Mouse (Mus musculus) layer of hippocampus, postnatal 14 days (tissue): ENCODE measurements at regions not wholly inside any gene's neighbourhood (a gene's known extent, or its start where the extent isn't known, plus 50 kb on each side); places are given as distances from the start of the nearest gene placed in this dataset.
A peak's percentile ranks its signal among the peaks of the same experiment; 100 is the strongest.

ENCODE experiments used
- DNase-seq, 2 experiments: peaks; one replicate each; pipeline ENCODE4 v3.0.0; 2021 to 2022; ENCODE audit warnings: low spot score in 2 of 2, mixed read lengths in 1 of 2

DNA sequence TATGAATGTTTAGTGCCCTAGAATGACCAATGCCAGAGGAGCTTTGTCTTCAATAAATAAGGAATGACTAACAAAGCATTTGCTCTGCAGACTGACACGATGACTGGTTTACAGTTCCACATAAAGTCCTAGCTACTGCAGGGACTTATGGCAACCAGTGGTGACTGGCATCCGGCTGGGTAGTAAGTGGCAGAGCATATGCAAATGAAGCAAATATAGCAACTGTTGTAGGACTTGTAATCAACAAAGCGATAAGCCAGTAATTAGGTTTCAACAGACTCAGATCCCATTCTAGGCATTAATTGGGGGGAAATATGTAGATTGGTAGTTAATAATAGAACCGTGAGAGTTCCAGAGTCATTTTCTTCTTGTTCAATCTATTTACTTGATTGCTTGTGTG, 379.2 kb upstream of the Sptlc3 start:
- no peak for DNase-seq

DNA sequence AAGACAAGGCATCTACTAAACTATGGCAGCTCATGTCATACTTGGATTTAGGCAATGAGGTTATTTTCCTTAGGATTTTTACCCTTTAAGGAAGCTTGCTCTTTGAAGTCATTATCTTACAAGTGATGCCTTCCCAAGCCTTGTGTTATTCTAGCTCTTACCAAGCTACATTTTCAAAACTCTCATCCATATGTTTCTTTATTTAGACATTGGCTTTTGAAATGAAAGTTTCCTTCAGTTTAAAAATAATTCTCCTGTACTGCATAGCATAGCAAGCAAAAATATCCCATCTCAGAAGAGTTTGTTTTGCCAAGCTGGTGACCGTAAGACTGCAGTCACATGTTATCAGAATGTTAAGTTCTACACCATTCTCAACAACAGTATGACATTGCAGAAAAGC, 372.8 kb upstream of the Sptlc3 start:
- DNase-seq, result no peak

DNA sequence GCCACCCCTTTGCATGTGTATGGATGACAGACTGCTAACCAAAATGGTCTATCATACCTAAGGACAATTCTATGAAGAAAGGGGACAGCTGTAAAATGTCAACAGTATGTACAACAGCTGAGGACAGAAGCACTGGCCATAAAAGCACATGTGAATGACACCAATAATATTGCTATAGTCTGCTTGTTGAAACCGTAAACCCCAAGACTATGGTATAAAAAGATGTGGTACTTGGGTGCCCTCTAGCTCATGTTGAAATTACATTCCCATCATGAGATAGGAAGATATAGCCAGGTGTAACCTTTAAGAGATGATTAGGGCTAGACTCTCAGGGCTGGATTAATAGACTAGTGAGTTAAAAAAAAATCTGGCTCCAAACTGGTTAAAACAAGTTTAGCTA, 361.6 kb upstream of the Sptlc3 start:
- no peak for DNase-seq

DNA sequence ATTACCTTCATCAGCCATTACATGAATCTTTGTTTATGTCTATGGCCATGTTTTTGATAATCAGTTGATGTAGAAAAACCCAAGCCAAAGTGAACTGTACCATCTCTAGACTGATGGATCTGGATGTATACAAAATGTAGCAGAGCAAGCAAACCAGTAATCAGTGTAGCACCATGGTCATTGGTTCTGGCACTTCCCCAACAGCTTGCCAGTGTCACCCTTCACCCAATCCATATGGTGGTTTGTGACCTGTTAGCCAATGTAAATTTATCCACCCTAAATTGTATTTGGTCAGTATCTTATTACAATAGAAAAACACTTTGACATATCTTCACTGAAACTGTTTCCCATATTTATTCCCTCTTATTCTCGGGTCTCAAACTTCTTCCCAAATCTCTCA, 346.7 kb upstream of the Sptlc3 start:
- no peak for DNase-seq

DNA sequence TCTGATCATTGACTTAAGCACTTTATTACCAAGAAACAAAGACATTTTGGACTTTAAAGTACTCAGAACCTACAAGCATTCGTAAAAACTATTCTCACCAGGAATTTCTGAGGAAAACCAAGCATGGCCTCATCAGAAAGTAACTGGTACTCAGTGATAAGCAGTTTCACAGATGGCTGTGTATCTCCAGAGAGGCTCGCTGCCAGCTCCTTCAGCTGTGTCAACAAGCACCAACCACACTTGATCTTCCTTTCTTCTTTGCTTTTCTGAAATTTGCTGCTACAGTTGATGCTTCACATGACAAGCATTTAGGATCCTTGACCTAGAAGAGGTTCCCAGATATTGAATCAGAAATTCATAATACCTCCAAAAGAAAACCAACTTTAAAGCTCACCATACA, 314.1 kb upstream of the Sptlc3 start:
- DNase-seq, result peak in 1 of 2 experiments; percentile 16

DNA sequence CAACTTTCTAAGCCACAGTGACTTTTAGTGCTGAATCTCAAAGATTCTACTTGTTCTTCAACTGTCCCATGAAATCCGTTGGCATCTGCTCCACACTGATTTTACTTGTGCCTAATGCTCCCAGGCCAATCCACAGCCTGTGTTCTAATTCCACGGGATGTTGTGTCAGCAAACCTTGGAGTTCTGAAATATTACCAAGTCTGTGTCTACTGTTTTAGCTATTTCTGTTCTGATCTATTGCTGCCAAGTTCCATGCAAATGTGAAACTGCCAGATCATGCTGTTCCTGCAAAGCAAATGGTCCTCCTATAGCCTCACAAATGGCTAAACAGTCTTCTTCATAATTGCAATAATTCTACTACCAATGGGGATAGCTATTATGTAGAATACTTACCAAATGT, 295.4 kb upstream of the Sptlc3 start:
- peak in 1 of 2 experiments; percentile 61 for DNase-seq

DNA sequence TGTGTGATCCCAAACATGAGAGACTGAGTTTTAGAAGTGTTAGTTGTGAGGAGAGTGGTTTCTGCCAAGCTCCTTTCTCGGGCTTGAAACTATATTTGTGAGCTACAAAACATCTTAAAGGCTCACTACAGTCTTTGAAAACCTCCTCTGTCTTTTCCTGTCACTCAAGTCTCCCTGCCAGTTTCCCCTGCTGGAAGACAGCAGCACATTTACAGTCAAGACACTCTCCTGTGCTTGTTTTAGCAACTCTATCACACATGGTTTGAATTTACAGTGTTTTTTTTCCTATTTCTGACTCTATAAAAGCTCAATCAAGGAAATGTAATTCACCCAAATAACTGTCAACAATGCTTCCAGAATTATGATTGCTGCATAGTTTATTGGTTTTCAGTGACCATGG, 286.1 kb upstream of the Sptlc3 start:
- no peak for DNase-seq

DNA sequence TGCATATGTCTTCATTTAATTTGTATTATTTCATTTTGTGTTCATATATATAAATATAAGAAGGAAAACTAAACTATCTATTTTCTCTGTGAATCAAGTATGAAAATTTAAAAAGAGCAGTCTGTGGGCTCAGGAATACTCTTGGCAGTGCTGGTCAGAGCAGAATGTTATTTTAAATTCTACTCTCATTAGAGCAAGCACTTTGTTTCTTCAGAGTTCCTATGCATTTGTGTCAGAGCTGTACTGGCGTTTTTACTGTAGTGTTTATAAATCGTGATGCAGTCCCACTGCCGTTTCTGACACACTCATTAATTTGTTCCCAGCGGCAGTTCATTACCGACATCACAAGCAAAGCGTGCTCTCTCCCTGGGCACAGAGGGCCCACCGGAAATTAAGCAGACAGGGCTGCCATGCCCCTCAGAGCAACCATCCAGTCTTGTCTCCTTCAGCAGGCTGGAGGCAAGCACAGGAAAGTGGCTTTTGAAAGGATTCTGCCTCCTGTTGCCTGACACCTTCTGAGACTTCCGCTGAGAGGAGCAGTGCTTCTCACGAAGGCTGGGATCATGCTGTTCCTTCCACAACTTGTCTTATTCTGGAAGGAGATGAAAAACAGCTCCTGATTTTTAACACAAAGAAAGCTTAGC, 272.8 kb upstream of the Sptlc3 start:
- DNase-seq, result peak in 1 of 2 experiments; percentile 31

DNA sequence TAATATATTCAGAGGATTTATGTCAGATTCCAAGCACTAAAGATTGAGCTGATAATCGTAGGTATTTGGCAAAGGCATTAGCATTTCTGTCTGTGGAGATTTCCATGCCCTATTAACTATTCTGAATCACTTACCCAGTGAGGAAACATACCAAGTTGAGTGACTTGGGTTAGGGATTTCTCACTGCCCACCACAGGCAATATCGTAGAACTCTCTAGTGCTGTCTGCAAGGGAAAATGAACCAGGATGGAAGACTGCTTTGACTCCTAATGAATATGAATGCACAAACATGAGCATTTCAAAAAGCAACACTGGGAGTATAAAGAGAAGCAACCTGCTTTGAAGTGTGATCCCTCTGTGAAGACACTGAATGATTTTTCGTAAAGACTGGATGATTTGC, 263.3 kb upstream of the Sptlc3 start:
- DNase-seq, result no peak

DNA sequence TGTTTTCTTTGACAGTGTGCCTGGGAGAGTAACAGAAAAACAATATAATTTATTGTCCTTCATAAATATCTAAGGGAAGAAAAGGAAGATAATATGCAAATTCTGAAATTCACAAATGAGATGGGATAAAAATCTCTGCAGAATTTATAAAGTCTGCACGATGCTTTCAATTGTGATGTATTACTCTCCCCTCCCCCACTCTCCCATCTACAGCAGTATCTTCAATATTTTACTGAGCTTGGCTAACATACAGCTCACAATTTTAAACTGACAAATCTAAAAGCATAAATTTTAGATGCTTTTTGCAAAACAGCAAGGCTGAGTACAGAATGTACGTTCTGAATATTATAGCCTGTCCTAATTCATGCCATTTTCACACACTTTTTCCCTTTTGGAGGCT, 243.6 kb upstream of the Sptlc3 start:
- DNase-seq, result peak in 1 of 2 experiments; percentile 23

DNA sequence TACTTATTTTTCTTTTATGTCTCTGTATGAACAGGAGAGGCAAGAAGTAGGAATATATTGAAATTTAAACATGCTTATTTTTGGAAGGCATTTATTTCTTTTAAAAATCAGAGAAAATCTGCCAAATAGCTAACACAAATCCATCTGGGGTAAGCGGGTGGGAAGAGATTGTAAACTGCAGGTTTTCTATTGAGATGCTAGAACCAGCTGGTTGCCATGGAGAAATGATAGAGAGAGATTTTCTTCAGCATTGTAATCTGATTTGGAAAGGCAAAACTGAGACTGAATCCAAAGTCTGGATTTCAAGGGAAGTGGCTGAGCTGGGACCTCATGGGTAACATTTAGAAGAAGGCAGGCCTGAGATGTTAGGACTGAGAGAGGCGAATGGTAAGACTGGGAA, 226.6 kb upstream of the Sptlc3 start:
- peak; percentile 18 to 76 for DNase-seq

DNA sequence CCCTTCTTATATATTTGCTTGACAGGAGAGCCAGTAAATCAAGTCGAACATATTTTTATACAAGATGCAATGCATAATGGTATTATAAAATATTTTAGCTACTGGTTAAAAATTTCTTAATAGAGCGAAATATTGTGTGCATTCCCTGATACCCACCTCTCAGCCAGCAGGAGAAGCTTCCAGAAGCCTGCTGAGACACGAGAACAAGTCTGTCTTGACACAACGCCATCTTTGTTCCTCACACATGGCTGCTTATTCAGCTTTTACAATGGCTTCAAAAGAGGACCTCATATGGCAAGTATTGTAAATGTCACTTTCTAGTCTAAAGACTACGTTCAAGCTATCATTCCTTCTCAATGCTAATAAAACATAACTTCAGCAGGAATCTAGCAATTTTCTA, 217.1 kb upstream of the Sptlc3 start:
- DNase-seq, result no peak

DNA sequence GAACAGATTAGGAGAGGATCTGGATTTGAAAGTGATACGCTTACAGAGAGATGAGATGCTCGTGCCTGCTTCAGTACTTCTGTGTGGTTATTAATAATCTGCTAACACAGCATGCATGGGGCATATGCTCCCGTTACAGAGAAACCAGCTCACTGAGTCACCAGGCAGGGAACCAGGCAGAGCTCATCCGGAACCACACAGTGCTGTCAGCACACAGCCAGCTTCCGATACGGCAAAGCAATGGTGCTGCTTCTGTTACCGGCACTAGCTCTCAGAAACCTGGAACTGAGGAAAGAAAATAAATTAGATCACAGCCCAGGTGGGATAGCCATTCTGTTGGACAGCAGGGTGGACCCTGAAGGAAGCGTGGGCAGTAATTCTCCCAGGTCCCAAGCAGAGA, 216.1 kb upstream of the Sptlc3 start:
- peak; percentile 50 to 78 for DNase-seq

DNA sequence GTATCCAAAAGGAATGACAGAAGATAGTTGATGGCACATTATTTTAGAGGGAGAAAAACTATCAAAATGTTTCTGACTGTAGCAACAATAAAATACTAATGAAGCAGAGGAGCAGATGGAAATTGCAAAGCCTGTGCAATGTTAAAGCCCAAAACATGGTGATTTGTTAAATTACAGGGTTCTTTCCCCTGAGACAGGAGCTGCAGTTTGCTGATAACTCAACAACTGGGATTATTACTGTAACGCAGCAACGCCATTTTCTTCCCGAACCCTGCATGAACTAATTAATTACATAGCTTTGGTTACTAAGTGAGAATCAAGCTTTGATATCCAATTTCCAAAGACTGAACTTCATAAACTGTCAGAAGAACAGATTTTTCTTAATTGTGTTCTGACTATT, 212.7 kb upstream of the Sptlc3 start:
- DNase-seq, result no peak

DNA sequence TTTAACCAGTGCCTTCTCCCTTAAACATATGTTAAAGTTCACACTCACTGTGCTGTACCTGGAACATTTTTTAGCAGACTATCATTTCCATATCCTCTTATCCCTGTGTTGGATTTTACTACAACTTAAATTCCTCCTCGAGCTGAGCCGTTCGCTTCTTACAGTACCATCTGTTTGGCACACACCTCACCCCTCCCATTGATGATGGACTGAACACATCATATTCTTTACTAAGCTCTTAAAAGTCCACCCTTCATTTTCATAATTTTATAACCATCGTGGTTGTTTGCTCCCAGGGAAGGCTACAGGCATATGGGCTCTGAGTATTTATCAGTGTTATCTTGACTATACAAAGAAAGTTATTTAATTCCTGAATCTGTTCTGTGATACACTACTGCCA, 209.4 kb upstream of the Sptlc3 start:
- DNase-seq, result no peak

DNA sequence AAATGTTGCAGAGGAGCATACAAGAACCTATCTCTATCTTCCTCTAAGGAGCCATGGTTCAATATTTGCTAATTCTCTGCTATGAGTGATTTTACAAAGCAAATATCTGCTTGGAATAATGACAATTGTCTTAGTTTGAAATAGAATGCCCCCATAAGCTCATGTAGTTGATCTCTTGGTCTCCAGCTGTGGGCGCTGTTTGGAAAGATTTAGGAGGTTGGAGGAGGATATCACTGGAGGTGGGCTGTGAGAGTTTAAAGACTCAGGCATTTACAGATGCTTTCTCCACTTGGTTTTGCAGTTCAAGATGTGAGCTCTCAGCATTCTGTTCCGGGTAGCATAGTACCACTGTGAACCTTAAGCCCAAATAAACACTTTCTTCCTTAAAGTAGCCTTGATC, 207.3 kb upstream of the Sptlc3 start:
- no peak for DNase-seq

DNA sequence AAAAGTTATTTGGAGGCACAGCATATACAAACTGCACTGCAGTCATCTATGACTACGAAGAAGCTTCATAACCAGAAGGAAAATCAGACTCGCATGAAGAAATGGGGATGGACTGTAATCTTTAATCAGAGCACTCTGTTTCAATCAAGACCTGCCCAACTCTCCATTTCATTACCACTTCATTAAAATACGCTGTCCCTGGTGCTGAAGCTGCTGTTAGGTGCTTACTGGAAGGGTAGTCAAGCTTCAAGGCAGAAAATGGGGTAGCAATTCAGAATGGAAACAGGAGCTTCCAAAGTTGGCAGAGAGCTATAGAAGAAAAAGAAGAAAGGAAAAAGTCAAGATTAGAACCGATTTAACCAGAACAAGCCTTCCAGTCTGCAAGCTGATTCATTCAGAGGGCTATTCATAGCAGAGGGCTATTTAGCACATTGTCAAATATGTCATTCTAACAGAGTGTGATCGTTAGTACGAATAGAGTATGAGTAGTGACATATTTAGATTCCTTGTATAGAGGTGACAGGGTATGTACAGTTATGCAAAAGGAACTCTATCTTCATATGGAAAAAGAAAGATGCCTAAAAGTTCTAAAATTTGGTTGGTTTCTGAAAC, 195.1 kb upstream of the Sptlc3 start:
- DNase-seq, result no peak

DNA sequence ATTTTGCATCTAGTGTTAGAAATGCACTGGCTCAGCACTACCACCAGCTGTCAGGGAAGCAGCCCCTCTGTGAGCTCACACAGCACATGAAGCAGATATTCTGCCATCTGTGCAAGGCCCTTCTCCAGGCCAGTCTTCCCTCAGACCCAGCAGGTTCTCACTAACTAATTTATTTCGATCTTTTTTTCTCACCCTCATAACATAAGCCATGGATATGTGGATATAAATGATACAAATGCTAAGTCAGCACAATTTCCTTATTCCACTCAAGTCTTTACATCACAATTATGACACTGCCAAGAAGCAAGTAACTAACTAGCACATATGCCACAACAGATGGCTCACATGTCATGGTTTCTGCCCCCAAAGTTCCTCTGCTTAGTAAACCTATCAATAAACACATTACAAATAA, 182.3 kb upstream of the Sptlc3 start:
- DNase-seq, result peak; percentile 42 to 83

DNA sequence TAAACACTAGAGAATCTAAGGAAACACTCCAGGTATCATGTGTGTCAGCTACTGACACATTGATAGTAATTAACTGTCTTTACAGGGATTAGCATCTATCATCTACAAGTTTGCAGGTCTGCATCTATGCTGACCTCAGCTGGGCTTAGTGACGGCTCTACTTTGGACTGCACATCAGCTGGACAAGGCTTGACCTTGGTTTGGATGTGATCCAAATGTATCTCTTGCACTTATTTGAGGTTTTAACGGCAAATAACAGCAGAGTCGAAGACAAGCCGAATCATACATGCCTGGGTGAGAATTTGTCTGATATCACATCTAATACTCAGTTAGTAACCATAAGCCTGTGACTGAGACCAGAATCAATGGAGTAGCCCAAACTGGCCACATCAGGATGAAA, 181.7 kb upstream of the Sptlc3 start:
- DNase-seq, result no peak

DNA sequence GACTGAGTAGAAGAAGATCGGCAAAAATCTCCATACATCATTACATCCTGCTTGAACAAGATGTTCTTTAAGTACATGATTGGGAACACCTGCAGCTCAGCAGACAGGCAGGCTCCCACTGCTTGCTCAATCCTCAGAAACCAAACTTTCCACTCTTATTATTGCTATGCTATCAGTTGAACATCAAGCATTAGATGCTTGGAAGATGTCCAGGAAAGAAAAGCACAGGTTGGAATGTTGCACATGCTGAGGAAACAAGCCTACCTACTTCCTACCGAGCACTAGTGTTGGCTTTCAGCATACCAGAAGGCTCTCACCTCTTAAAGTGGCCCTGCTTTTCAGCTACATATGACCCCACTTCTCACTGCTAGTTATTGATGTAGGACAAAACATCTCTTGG, 171.2 kb upstream of the Sptlc3 start:
- no peak for DNase-seq

DNA sequence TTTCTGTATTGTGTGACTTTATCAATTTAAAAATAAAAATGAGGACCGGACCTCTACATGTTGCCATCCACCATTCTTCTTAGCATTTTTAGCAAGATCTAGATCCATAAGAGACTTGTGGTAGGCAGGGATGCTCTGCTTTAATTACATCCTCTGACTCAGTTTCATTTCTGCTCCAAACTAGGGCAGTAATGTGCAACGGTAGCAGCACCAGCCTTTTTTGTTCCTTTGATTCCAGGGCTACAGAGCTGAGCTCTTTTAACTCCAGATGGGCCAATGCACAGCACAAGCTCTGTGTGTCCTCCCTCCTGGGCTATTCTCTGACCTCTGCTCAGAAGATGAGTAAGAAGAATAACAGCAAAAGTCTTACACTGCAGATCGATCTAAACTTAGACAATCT, 168.2 kb upstream of the Sptlc3 start:
- no peak for DNase-seq

DNA sequence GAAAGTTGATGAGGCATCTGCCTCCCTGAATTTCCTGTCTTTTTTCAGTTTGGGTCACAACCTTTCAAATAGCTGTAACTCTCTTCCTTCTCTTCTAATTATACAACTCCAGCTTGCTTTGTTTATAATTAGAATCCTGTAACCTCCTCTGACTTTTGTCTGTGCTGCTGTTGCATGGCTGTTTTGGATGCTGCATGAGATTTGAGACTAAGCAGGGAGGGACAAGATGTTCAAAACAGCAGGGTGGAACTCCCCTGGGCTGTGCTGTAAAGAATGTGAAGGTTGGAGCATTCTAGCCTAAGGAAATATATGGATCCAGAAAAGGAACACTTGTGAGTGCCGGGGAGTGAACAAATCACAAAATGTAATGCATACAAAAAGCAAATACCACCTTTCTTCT, 159.0 kb upstream of the Sptlc3 start:
- DNase-seq, result no peak

DNA sequence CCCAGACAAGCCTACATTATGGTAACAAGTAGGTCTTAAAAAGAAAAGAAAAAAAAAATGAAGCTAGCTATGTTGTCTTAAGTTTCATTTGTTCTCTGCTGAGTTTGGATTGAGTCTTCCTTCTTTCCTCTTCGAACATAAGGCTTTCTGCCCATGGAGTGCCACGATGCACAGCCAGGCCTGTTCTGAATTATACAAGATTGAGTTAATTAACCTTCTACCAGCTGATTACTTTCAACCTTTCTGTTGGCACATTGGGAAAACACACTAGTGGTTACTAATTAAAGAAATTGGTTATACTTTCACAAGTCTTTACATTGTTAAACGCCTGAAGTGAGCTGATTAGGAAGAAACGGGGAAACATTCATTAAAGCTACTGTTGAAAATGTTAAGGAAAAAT, 155.5 kb upstream of the Sptlc3 start:
- DNase-seq, result no peak
